Mouse (Mus musculus): ENCODE measurements at regions not wholly inside any gene's neighbourhood (a gene's known extent, or its start where the extent isn't known, plus 50 kb on each side); places are given as distances from the start of the nearest gene placed in this dataset.

DNA sequence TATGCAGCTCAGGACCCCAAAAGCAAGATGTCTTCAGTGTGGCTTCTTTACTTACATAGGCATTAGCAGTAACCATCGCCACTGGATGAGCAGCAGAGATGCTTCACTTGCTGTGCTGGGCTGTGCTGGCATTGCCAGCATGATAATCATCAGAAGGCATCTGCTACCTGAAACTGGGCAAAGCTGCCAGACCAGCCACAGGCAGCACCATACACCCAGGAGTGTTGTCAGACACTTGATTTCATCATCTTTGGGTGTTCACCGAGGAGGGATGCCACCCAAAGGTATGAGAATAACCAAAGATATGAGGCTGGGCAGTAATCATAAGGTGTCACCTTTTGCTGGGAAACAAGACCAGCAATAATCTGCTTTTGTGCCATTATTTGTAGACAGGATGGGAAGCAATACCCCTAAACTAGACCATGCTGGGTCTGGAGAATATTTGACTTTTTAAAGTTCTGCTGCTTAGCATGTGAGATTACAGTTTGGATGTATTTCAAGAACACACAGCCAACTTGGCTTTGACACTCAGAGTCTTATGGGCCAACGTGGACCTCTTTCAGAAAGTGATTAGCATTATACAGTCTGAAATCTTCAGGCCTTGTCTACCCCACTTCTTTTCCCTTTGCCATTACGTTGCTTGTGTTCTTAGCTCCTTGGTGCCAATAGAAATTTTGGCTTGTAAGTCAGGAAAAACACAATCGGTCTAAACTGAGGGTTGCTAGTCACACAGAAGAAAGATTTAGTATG lies 80.7 kb upstream of the Cerkl start:
- TF ChIP-seq POLR2A (IDR thresholded peaks at IDR 0.05; ENCODE audit: low read depth, low read length) (no peak), CTCF (conservative IDR thresholded peaks at IDR 0.05; ENCODE audit: insufficient read depth, insufficient read length, low read depth, low read length) (no peak)
